Mouse (Mus musculus) kidney, adult 10 weeks (tissue): ENCODE data around the gene Slc25a42. TPM values are rescaled to one million over a fixed set of nuclear protein-coding genes. Genes with fewer than 3 reads are reported as not detected.

Source experiments
- polyA plus RNA-seq: library from polyadenylated mRNA; stranded (reverse); fragments of 350-450 nt; fragmentation: Illumina TruSeq; extraction: RNeasy Lipid Tissue Mini Kit (QIAGEN cat#74804); gene quantifications from one replicate; pipeline ENCODE4 v1.2.3, GENCODE M21; 2014; ENCODE audit warnings: low read depth, low replicate concordance

The Slc25a42 gene
- 4.1 TPM for polyA plus RNA-seq

DNA sequence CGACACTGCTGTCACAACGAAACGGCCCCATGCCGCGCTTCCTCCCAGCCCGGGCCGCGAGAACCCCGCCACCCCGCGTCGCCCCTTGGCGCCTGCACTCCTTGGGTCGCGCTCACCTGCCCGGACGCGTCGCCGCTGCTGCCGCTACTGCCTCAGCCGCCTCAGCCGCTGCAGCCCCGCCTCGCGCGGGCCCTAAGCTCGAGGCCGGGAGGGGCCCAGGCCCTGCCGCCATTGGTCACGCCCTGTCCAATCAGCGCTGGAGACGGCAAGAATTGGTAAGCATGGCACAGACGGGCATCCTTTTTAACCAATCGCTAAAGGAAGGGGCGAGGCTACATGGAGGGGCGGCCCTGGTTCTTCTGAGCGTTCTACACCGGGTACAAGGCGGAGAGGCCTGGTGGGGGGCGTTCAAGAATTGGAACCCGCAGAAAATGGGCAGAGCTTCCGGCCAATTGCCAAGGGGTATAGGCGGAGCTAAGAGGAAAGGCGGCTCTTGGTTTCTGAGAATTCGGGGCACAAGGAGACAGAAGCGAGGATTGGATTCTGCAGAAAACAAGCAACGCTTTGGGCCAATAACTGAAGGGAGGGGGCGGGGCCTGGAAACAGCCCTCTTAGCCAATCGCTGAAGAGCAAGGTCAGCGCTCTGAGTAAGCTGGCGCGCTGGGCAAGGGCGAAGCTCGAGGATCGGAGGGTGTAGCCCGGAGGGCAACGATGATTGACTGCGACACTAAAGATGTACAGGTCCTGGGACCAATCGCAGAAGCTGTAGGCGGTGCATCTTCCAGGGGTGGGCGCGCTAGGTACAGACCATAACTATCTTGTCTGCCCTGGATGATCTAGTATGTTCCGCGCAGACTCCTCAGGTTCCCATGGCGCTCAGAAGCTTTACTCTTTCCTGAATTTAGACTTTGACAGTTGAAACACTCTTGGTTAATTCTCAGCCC is at the start of gene Slc25a42:
TSS of gene Slc25a42 (minus strand) at position 194 of the 944 bp plus-strand sequence.

DNA sequence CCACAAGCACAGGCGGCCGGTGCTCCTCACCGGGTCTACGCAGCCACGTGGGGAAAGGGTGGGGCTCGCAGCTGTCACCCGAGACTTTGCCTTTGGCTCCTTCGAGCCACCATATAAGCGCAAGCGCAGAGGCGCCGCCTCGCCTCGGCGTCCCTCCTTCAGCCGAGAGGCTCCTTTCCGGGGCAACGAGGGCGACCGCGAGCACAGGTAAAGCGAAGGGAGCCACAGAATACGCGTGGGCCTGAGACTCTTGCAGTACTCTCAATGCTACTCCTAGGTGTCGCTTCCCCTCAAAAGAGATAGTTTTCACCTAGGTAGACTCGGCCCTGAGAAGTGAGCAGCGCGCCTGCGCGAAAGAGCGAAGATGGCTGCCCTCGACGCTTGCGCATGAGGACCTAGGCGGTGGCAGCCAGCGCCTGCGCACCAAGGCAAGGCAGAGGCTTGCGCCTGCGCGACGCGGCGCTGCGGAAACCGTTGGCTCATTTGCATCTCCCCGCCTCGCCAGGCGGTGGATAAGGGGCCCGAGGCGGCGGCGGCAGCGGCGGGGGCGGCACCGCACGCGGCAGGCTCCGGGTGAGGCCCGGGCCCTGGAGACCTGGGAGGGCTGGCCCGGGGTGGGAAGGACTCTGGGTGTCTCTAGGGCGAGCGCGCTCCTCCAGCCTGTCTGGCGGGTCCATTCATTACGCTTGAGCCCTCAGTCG is 22.1 kb upstream of the Slc25a42 start, which contains the start of the genes Sugp2 and Armc6:
TSS of gene Sugp2 (plus strand) at position 147 of the 701 bp plus-strand sequence.
TSS of gene Armc6 (minus strand) at position 387 of the 701 bp plus-strand sequence.

DNA sequence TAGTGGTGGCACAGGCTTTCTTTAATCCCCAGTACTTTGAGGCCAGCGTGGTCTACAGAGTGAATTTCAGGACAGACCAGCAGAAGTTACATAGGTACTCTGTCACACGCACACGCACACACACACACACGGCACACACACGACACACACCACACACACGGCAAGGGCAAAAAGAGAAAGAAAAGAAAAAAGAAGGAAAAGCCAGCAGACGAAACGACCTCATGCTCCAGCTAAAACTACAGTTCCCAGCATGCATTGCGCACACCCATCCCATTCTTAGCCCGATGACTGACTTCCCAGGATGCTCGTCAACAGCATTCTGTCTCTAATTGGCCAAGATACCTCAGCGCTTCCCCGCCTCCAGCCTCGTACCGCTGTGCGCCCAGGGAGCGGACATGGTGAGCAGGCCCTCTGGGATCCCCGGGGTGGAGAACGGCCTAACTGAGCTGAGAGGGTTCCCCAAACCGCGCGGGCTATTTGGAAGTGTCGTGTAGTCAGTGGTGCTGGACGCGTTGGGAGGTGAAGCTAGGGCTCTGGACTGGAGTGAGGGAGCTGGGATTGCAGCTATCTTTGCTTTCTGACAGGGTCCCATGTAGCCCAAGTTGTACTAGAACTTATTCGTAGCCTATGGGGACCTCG is 39.9 kb downstream of the Slc25a42 start, which contains the start of gene Tmem161a:
TSS of gene Tmem161a (plus strand) at position 314 of the 639 bp plus-strand sequence.

DNA sequence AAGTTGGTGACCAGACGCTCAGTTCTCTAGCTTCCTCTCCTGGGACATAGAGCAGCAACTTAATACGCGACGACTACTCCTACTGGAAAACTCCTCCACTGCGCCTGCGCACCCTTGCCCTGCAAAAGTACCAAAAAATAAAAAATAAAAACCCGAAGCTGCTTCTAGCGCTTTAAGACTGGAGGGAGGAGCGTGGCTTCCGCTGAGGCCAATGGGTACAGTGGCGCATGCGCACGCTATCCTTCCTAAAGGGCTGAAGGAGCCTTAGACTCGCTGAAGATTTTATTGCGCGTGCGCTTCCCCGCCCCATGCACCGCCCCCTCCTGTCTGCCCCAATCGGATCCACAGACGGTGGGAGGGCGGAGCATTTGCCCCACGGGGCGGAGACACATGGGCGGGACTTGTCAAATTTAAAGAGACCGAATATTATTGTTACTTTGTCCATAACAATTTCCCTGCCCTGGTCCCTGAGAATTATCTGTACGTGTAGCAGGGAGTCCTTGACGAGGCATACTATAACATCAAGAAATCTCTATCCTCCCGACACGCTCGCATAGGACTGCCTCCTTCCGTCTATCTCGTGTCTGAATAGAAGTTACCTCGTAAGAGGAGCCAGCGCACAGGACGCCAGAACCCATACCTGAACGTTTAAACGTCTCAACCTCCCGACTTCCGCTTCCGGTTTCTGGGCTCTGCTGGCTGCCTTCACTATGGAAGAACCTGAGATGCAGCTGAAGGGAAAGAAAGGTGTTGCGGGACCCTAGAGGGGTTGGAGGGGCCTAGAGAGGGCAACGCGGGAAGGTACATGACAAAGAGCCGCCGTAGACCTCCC is 72.9 kb downstream of the Slc25a42 start, which contains the start of the genes Rfxank, Borcs8 and Mef2b:
TSS of gene Rfxank (minus strand) at position 129 of the 832 bp plus-strand sequence.
TSS of gene Borcs8 (plus strand) at position 474 of the 832 bp plus-strand sequence.
TSS of gene Mef2b (plus strand) at position 686 of the 832 bp plus-strand sequence.

Other genes starting within 250 kb of the Slc25a42 start
- 5.7 TPM for gene Gatad2a, start 215.9 kb downstream of the Slc25a42 start, polyA plus RNA-seq
- 7.8 TPM for gene Mau2, start 169.6 kb downstream of the Slc25a42 start, polyA plus RNA-seq
- gene Sugp1, start 169.5 kb downstream of the Slc25a42 start, polyA plus RNA-seq, result 4.8 TPM
- gene Tm6sf2, start 139.4 kb downstream of the Slc25a42 start, polyA plus RNA-seq, result 2.3 TPM
- not detected for gene Hapln4, start 128.8 kb downstream of the Slc25a42 start, polyA plus RNA-seq
- not detected for gene Ncan, start 91.4 kb downstream of the Slc25a42 start, polyA plus RNA-seq
- gene Nr2c2ap, start 81.0 kb downstream of the Slc25a42 start, polyA plus RNA-seq, result 1.2 TPM
- 0.81 TPM for gene Rfxank, start 73.2 kb downstream of the Slc25a42 start, polyA plus RNA-seq
- 9.1 TPM for gene Borcs8, start 72.8 kb downstream of the Slc25a42 start, polyA plus RNA-seq
- not detected for gene Mef2b, start 72.6 kb downstream of the Slc25a42 start, polyA plus RNA-seq
- 4.8 TPM for gene Tmem161a, start 39.9 kb downstream of the Slc25a42 start, polyA plus RNA-seq
- 3.2 TPM for gene Sugp2, start 21.9 kb upstream of the Slc25a42 start, polyA plus RNA-seq
- gene Armc6, start 22.2 kb upstream of the Slc25a42 start, polyA plus RNA-seq, result 0.93 TPM
- not detected for gene Homer3, start 70.5 kb upstream of the Slc25a42 start, polyA plus RNA-seq
- gene Ddx49, start 90.2 kb upstream of the Slc25a42 start, polyA plus RNA-seq, result 2.9 TPM
- 0.65 TPM for gene Cope, start 90.2 kb upstream of the Slc25a42 start, polyA plus RNA-seq
- gene Cers1, start 103.5 kb upstream of the Slc25a42 start, polyA plus RNA-seq, result not detected
- not detected for gene Gdf1, start 117.5 kb upstream of the Slc25a42 start, polyA plus RNA-seq
- gene Upf1, start 141.0 kb upstream of the Slc25a42 start, polyA plus RNA-seq, result 1.9 TPM
- not detected for gene Comp, start 161.3 kb upstream of the Slc25a42 start, polyA plus RNA-seq
- gene Crtc1, start 227.3 kb upstream of the Slc25a42 start, polyA plus RNA-seq, result 0.93 TPM